Mouse (Mus musculus): ENCODE results near the gene Cep41. TPM values are rescaled to one million over a fixed set of nuclear protein-coding genes. Genes with fewer than 3 reads are reported as not detected.
A peak's percentile ranks its signal among the peaks of the same experiment; 100 is the strongest.

Cep41 gene
- polyA plus RNA-seq, 1 experiment from 2014 or later: 19.8 TPM

- no peaks in the 10 kb centered on the region for H3K9me3 ChIP-seq (replicated peaks)
- H3K27ac ChIP-seq (replicated peaks): peak overlapping the region; percentile 59
- no peak overlapping the region for H3K4me3 ChIP-seq
- 71% methylated on average over 9 of the region's 9 CpGs for WGBS
- H3K36me3 ChIP-seq: peaks cover 33% of the 10 kb centered on the region
- no peak for DNase-seq (ENCODE audit: low spot score)
- H3K27me3 ChIP-seq (ENCODE audit: low read depth, poor library complexity, severe bottlenecking): 0 out of 2 replicates have a peak, but pooled peaks cover 8% of the 10 kb centered on the region
- peaks cover 57% of the 10 kb centered on the region for H3K4me1 ChIP-seq
These were observed 34.9 kb downstream of the Cep41 start for GRCm38 (mm10) chr6:30658619-30659018.

DNA sequence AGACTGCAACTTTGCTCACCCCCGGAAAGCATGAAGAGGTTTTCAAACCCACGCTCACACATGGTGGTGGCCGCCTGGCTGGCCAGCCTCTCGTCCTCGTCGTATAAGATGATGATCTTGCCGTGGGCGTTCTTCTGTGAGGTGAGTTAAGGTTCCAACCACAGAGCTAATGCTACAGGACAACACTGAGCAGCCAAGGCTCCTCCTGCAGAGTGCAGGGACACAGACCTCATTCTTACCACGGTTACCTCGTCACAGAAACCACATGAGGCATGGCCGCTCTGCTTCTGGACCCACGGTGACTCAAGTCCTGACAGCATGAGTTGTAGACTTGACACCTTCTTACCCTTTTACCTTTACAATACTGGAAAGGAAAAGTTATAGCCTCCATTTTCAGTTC lies 36.3 kb downstream of the Cep41 start:
- peak overlapping the region; percentile 58; the same call in 1 of the 2 replicates for H3K27ac ChIP-seq (replicated peaks)

DNA sequence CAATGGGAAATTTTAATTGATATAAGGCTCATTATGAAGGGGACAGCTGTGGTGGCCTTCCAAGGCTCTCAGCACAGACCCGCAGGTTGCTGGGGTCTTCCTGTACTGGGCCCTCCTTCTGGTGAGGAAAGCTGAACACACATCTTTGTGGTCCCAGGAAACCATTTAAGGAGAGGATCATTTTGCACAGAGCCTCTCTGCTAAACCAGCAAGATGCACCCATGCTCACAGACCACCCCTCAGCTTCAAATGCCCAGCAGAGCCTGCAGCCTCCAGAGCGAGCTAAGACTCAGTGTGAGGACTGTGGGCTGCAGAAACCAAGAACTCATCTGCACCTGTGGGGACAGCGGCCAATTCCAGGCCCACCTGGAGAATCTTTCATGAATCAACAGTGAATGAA lies 38.6 kb downstream of the Cep41 start:
- peaks cover 25% of the 10 kb centered on the region for H3K36me3 ChIP-seq
- H3K27ac ChIP-seq (replicated peaks): peak overlapping the region; percentile 78
- H3K9me3 ChIP-seq (replicated peaks): no peaks in the 10 kb centered on the region
- DNase-seq (ENCODE audit: low spot score): no peak
- H3K27me3 ChIP-seq (ENCODE audit: low read depth, poor library complexity, severe bottlenecking): 0 out of 2 replicates have a peak, but pooled peaks cover 8% of the 10 kb centered on the region
- H3K4me3 ChIP-seq: no peak overlapping the region
- peaks cover 60% of the 10 kb centered on the region for H3K4me1 ChIP-seq
- 87% methylated on average over 3 of the region's 3 CpGs for WGBS

More for the DNA sequence above, 36.3 kb downstream of the Cep41 start:
- no peaks in the 10 kb centered on the region for H3K9me3 ChIP-seq (replicated peaks)
- 0 out of 2 replicates have a peak, but pooled peaks cover 8% of the 10 kb centered on the region for H3K27me3 ChIP-seq (ENCODE audit: low read depth, poor library complexity, severe bottlenecking)
- peaks cover 65% of the 10 kb centered on the region for H3K4me1 ChIP-seq
- 97% methylated on average over 12 of the region's 12 CpGs for WGBS
- DNase-seq (ENCODE audit: low spot score): no peak
- peaks cover 33% of the 10 kb centered on the region for H3K36me3 ChIP-seq
- no peak overlapping the region for H3K4me3 ChIP-seq

DNA sequence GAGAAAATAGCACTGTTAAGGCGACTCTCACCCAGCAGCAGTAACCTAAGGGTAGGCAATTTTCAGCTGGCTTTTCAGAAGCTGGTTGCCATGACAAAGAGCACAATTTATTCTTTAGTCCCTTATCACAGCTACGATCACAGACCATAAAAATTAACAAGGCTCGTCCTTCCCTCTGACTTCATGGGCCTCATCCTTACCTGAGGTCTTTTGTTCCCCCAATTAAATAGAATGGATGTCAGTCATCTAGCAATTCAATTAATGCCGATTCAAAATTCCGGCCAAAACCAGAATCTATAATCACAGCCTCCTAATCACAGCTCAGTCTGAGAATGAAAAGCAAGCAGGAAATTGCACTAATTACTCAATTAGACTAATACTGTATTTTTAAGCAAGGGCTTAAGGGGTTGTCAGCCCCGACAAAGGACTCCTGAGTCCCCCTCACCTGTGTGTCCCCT lies 39.1 kb downstream of the Cep41 start:
- no peak for DNase-seq (ENCODE audit: low spot score)
- peak overlapping the region; percentile 78 for H3K27ac ChIP-seq (replicated peaks)
- 45% methylated on average over 6 of the region's 6 CpGs for WGBS
- H3K9me3 ChIP-seq (replicated peaks): no peaks in the 10 kb centered on the region
- H3K4me1 ChIP-seq: peaks cover 65% of the 10 kb centered on the region
- H3K4me3 ChIP-seq: no peak overlapping the region
- 0 out of 2 replicates have a peak, but pooled peaks cover 8% of the 10 kb centered on the region for H3K27me3 ChIP-seq (ENCODE audit: low read depth, poor library complexity, severe bottlenecking)
- H3K36me3 ChIP-seq: peaks cover 20% of the 10 kb centered on the region

DNA sequence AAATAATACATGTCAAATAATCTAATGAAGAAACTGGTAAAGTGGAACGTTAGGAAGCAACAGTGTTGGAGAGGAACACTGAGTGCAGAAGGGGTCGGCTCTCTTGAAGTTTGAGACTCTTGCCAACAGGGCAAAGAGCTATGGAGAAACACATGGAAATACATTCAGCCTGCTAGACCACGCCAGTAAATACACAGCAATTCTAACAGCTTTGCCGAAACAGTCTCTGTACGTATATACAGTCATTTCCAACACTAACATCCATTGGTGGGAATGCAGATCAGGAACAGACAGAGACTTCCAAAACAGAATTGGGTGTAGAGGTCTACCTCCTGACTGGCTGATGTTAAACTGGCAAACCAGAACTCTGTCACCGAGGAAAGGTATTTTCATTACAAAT lies 40.0 kb downstream of the Cep41 start:
- H3K27me3 ChIP-seq (ENCODE audit: low read depth, poor library complexity, severe bottlenecking): 0 out of 2 replicates have a peak, but pooled peaks cover 8% of the 10 kb centered on the region
- H3K4me1 ChIP-seq: peaks cover 62% of the 10 kb centered on the region
- WGBS: 90% methylated on average over 6 of the region's 6 CpGs
- H3K9me3 ChIP-seq (replicated peaks): no peaks in the 10 kb centered on the region
- peak overlapping the region; percentile 66 for H3K27ac ChIP-seq (replicated peaks)
- H3K36me3 ChIP-seq: peaks cover 12% of the 10 kb centered on the region
- DNase-seq (ENCODE audit: low spot score): no peak
- no peak overlapping the region for H3K4me3 ChIP-seq

DNA sequence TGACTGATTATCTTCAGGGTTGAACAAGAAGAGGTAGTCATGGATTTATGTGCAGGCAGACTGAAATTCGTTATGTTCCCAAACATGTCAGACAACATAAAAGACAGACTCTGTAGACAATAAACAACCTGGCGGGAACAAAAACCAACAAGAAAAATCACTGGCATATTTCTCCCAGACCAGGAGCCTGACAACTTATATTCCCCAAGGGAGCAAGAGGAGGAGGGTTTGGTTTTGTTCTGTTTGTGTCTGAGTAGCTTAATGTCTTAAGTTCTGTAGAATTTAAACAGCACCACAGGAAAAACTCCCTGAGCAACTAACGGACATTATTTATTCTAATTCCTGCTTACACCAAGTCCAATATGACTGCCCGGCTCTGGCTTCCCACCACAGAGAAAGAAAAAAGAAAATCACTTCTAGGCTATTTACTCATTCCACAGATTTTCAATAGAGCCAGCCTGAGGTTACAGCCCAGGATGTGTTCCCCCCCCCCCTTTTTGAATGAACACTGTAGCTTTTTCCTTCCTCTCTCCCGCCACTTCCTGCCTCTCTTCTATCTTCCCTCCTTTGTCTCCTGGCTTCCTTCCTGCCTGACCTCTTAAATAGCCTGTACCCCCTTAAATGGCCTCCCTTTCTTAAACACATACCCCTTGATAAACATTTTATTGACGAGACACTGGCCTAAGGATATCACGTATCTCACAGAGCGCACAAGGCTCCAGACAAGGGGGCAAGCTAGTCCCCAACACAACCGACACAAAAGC lies 40.9 kb downstream of the Cep41 start:
- Histone ChIP-seq H3K27me3 (ENCODE audit: low read depth, poor library complexity, severe bottlenecking) (0 out of 2 replicates have a peak, but pooled peaks cover 8% of the 10 kb centered on the region), H3K27ac (replicated peaks) (peak overlapping the region; percentile 66), H3K4me3 (no peak overlapping the region), H3K36me3 (peaks cover 8% of the 10 kb centered on the region), H3K9me3 (replicated peaks) (no peaks in the 10 kb centered on the region), H3K4me1 (peaks cover 58% of the 10 kb centered on the region)
- no peak for DNase-seq (ENCODE audit: low spot score)
- 68% methylated on average over 9 of the region's 9 CpGs for WGBS

DNA sequence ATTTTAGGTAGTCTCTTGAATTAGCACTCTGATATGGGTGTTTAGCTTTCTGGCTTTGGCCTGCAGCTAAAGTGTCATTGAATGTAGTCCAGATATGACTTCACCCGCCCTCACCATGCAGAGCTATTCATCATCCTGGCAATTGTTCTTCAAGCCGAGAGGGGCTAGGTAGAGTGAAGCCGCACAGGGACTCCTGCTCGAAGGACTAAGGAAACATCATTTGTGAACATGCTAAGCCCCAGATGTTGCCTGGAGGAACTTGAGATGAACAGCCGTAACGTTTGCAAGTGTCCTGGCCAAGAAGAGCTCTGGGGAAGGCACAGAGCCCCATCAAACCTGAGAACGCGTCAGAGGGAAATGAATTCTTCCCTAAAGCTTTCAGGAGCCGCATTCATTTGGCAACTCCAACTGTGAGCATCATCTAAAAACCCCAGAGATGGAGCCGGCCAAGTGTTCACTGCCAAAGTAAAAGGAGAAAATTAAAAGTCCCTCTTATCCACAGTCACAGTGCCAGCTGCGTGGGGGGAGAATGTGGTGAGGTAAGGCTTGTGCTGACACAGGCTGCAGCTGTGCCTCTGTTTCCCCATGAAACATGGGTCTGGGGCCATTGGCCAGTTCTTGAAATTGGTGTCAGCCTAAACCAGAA lies 43.8 kb downstream of the Cep41 start:
- Histone ChIP-seq H3K4me3 (no peak overlapping the region), H3K4me1 (peaks cover 46% of the 10 kb centered on the region), H3K27me3 (ENCODE audit: low read depth, poor library complexity, severe bottlenecking) (no peaks in the 10 kb centered on the region), H3K36me3 (no peaks in the 10 kb centered on the region), H3K9me3 (replicated peaks) (no peaks in the 10 kb centered on the region), H3K27ac (replicated peaks) (peak overlapping the region; percentile 46; the same call in 1 of the 2 replicates)
- WGBS: 84% methylated on average over 11 of the region's 11 CpGs
- no peak for DNase-seq (ENCODE audit: low spot score)

GRCm38 (mm10) chr6:30645379-30645778 lies 48.2 kb downstream of the Cep41 start:
- Histone ChIP-seq H3K27ac (replicated peaks) (no peak overlapping the region; the same call in 1 of the 2 replicates), H3K4me1 (peaks cover 26% of the 10 kb centered on the region), H3K4me3 (no peak overlapping the region), H3K27me3 (ENCODE audit: low read depth, poor library complexity, severe bottlenecking) (0 out of 2 replicates have a peak, but pooled peaks cover 4% of the 10 kb centered on the region), H3K9me3 (replicated peaks) (peaks cover 3% of the 10 kb centered on the region; the same call in 1 of the 2 replicates), H3K36me3 (peaks cover 3% of the 10 kb centered on the region; the same call in 1 of the 2 replicates)
- no peak for DNase-seq (ENCODE audit: low spot score)
- WGBS: 73% methylated on average over 6 of the region's 6 CpGs

GRCm38 (mm10) chr6:30644462-30644861 lies 49.1 kb downstream of the Cep41 start:
- 80% methylated on average over 3 of the region's 3 CpGs for WGBS
- H3K4me3 ChIP-seq: no peak overlapping the region
- peaks cover 10% of the 10 kb centered on the region for H3K9me3 ChIP-seq (replicated peaks)
- peak overlapping the region; percentile 70 for H3K27ac ChIP-seq (replicated peaks)
- peaks cover 18% of the 10 kb centered on the region for H3K4me1 ChIP-seq
- H3K36me3 ChIP-seq: peaks cover 4% of the 10 kb centered on the region; the same call in 1 of the 2 replicates
- no peak for DNase-seq (ENCODE audit: low spot score)
- H3K27me3 ChIP-seq (ENCODE audit: low read depth, poor library complexity, severe bottlenecking): 0 out of 2 replicates have a peak, but pooled peaks cover 4% of the 10 kb centered on the region

GRCm38 (mm10) chr6:30643694-30644460 lies 49.7 kb downstream of the Cep41 start:
- Histone ChIP-seq H3K27me3 (ENCODE audit: low read depth, poor library complexity, severe bottlenecking) (0 out of 2 replicates have a peak, but pooled peaks cover 4% of the 10 kb centered on the region), H3K9me3 (replicated peaks) (peaks cover 15% of the 10 kb centered on the region), H3K27ac (replicated peaks) (peak overlapping the region; percentile 70), H3K4me3 (no peak overlapping the region), H3K36me3 (peaks cover 4% of the 10 kb centered on the region; the same call in 1 of the 2 replicates), H3K4me1 (peaks cover 15% of the 10 kb centered on the region)
- WGBS: 90% methylated on average over 12 of the region's 12 CpGs
- DNase-seq (ENCODE audit: low spot score): no peak

GRCm38 (mm10) chr6:30638674-30639268 lies 54.8 kb downstream of the Cep41 start, which contains the start of gene Cpa1:
TSS of gene Cpa1 (plus strand) at chr6:30639218.
- Histone ChIP-seq H3K27me3 (ENCODE audit: low read depth, poor library complexity, severe bottlenecking) (0 out of 2 replicates have a peak, but pooled peaks cover 1% of the 10 kb centered on the region), H3K27ac (replicated peaks) (peak within 1 kb of the TSS; percentile 59), H3K36me3 (peaks cover 4% of the 10 kb centered on the region; the same call in 1 of the 2 replicates), H3K4me3 (no peak within 1 kb of the TSS), H3K4me1 (peaks cover 35% of the 10 kb centered on the region), H3K9me3 (replicated peaks) (peaks cover 15% of the 10 kb centered on the region)
- 88% methylated on average over 5 of the region's 5 CpGs for WGBS
- DNase-seq (ENCODE audit: low spot score): no peak
